Mouse (Mus musculus) layer of hippocampus, postnatal 14 days (tissue): ENCODE data around the gene Anapc2. TPM values are rescaled to one million over a fixed set of nuclear protein-coding genes. Genes with fewer than 3 reads are reported as not detected.

Source experiments
- DNase-seq, 2 experiments: peaks; one replicate each; pipeline ENCODE4 v3.0.0; 2021 to 2022; ENCODE audit warnings: low spot score in 2 of 2, mixed read lengths in 1 of 2
- long read RNA-seq, 2 experiments: library from polyadenylated mRNA; stranded (forward); transcript quantifications; one replicate each; pipeline ENCODE4 v2.0.0; 2021
- total RNA-seq, 2 experiments: library from RNA; stranded (reverse); gene quantifications; 2 replicates each; pipeline ENCODE4 v1.2.3; 2021

Anapc2 gene
- total RNA-seq = 10 to 100 TPM; 66.6 to 72.1 TPM
- long read RNA-seq, experiment 1, transcript Anapc2-201 (13 exons, 3,004 nt) = major isoform, 45 of 61 reads
- long read RNA-seq, experiment 1, partial matches to known transcripts = 7 of 61 reads
- long read RNA-seq, experiment 1, other reads (novel, unspliced or antisense) = 9 of 61 reads
- long read RNA-seq, experiment 2, transcript Anapc2-201 (13 exons, 3,004 nt) = major isoform, 41 of 53 reads
- long read RNA-seq, experiment 2, partial matches to known transcripts = 6 of 53 reads
- long read RNA-seq, experiment 2, other reads (novel, unspliced or antisense) = 6 of 53 reads

DNA sequence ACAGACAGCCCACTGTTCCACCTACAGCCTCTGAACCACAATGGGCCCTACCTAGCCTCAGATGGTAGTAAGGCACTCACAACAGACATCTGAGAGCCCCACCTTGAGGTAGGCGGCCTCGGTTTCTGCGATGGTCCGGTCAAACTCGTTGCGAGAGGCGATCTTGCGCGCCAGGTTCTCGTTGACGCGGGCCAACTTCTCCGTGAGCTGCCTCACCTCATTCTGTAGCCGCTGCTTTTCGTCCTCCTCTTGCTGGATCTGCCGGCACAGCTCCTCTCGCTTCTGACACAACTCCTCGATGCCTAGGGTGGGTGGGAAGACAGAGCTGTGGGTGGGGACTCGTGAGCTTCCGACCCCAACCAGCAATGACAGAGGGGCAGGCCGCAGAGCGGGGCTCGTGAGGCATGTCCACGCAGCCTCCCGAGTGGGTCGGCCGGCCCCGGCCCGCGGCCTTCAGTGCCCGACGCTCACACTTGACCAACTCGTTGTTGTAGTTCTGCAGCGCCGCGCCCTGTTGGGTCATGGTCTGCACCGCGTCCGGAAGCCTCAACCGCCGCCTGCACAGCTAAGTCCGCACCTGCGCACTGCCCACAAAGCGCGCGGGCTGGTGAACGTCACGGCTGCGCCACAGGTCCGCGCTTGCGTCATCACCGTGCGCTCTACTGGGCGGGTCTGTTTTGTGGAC, at the start of gene Anapc2, which contains the start of gene Ssna1:
Gene Anapc2, plus strand, starts transcription at position 652 of the 685 bp plus-strand sequence.
Gene Ssna1, minus strand, starts transcription at position 612 of the 685 bp plus-strand sequence.
- DNase-seq = peak; percentile 96 to 98

DNA sequence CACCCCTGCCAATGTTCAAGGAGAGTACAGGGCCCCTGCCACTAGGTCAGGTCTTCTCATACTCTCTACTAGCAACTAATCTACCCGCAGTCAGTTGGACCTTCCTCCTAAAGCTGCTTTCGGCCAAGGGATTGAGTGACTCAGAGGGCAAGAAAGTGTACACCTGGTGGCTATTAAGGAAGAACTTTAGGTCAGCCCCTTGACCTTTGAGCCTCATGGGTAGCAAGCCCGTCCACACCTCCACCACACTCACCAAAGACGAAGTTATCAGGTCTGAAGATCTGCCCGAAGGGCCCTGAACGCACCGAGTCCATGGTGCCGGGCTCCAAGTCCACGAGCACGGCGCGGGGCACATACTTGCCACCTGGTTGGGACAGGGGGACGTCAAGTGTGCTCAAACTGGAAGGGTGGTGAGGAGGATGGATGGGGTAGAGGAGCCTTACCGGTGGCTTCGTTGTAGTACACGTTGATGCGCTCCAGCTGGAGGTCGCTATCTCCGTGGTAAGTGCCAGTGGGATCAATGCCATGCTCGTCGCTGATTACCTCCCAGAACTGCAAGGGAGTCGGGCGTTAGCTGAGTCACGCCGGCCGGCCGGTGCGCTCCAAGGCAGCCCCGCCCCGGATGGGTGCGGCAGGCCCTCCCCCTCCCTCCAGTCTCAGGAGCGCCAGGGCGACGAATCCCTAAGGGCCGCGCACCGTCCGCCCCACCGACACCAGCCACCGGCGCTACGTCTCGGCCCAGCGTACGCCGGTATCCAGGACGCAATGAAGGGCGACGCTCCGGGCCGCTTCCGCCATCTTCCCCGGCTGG, 48.4 kb upstream of the Anapc2 start:
- DNase-seq = no peak

- DNase-seq = no peak
Observed at GRCm38 (mm10) chr2:25224492-25224765, 47.8 kb upstream of the Anapc2 start, which contains the start of gene Tubb4b. Gene Tubb4b (minus strand): TSS chr2:25224702.

- peak; percentile 98 to 100 for DNase-seq
Observed at GRCm38 (mm10) chr2:25224766-25225752, 47.2 kb upstream of the Anapc2 start.

GRCm38 (mm10) chr2:25225811-25226379, 46.4 kb upstream of the Anapc2 start:
- no peak for DNase-seq

- DNase-seq = peak; percentile 59 to 78
Observed at GRCm38 (mm10) chr2:25226864-25227263, 45.4 kb upstream of the Anapc2 start.

DNA sequence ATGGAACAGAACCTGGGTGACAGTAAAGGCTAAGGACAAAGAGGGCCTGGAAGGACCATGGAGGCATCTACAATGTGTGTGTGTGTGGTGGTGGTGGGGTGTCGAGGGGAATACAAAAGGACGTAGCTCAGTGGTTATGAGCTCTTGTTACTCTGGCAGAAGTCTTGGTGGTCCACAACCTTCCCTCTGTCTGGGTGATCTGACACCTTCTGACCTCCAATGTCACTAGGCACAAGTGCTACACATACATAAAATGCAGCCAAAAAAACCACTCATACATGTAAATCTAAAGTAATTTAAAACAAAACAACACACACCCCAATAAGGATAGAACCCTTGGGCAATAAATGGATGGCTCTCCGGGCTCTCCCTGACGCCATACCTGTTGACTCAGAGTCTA, 44.9 kb upstream of the Anapc2 start:
- DNase-seq = no peak

GRCm38 (mm10) chr2:25228431-25228889, 43.8 kb upstream of the Anapc2 start:
- DNase-seq = peak; percentile 86 to 90

GRCm38 (mm10) chr2:25228995-25229530, 43.2 kb upstream of the Anapc2 start:
- no peak for DNase-seq

GRCm38 (mm10) chr2:25229582-25229981, 42.7 kb upstream of the Anapc2 start:
- no peak for DNase-seq

- DNase-seq = no peak
Observed at GRCm38 (mm10) chr2:25230581-25230980, 41.7 kb upstream of the Anapc2 start.

DNA sequence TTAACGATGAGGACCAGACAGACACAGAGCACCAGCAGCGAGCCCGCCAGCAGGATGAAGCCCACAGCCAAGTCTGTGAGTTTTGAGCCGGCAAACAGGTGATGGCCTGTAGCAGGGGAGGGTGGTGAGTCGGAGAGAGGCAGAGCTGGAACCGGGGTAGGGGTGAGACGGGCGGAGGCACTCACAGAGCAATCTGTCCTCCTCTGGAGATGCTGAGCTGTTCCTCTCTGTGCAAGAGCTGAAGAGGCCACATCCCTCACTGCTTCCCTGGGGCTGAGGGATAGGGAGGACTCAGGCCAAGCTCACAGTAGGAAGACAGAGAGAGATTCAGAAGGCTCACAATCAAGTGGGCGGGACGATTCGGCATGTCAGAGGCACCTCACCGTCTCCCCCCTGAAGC, 41.2 kb upstream of the Anapc2 start:
- no peak for DNase-seq

GRCm38 (mm10) chr2:25233421-25233820, 38.9 kb upstream of the Anapc2 start:
- no peak for DNase-seq

- no peak for DNase-seq
Observed at GRCm38 (mm10) chr2:25234050-25234449, 38.2 kb upstream of the Anapc2 start, which contains the start of gene Slc34a3. Gene Slc34a3 (minus strand): TSS chr2:25234364.

- no peak for DNase-seq
Observed at GRCm38 (mm10) chr2:25234551-25235220, 37.6 kb upstream of the Anapc2 start.

DNA sequence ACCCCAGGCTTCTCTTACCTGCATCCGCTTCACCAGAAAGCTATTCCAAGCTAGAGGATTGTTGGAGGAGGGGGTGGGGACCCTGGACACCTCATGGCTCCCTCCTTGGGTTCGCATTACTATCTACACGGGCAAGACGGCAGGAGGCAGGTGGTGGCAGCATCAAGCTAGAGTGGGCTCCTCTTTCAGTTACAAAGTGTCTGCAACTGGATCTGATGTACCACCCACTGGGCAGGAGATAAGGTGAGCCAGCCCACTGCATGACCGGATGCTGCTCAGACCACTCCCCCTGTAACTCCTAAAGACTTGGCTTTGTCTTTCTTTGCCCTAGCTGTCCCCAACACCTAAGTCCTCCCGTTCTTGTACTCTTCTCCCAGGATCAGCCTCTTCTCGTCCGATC, 35.7 kb upstream of the Anapc2 start, which contains the start of gene Rnf224:
Gene Rnf224, minus strand, starts transcription at position 174 of the 400 bp plus-strand sequence.
- no peak for DNase-seq

DNA sequence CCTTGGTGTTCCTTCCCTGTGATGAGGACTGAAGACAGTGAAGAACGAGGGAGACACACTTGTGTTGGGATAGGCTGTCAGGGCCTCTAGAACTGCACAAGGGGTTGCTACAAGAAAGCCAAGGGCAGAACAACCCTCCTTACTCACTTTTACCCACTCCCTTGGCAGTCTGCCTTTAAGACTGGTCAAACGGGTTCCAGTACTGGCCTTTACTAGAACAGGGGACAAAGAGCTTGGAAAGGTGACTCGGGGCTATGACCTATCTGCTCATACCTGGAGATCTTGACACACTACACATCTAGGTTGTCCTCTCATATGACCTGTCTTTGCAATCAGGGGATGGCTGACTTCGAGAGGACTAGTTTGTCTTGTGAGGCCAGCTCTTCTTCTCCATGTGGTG, 34.8 kb upstream of the Anapc2 start:
- no peak for DNase-seq

- no peak for DNase-seq
Observed at GRCm38 (mm10) chr2:25238106-25238505, 34.2 kb upstream of the Anapc2 start.

DNA sequence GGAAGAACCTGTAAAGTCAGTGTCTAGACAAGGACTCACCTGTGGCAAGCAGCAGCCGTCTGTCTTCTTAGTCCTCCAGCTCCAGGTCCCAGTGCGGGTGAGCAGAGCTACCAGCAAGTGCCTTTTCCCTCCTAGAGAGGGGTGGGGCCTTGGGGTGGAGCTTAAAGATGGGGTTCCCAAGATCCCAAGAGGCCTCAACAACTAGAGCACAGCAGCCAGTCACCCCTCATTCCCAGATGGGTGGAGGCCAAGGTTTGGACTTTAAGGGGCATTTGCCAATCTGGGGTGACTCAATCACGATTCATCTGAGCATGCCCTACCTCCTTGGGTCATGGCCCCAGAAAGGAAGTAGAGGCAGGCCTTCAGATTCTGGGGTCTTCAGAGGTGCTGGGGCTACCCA, 32.5 kb upstream of the Anapc2 start:
- DNase-seq = no peak
